Mouse (Mus musculus) stomach, embryonic 16.5 days (tissue): Measurements from ENCODE around the gene Krtap7-1. TPM values are rescaled to one million over a fixed set of nuclear protein-coding genes. Genes with fewer than 3 reads are reported as not detected.

Experiments
- ATAC-seq: fragments of 200-750 bp; cut with Nextera tagmentation; 2 replicates; pipeline ENCODE4 v1.8.0; 2017; ENCODE audit warnings: moderate number of reproducible peaks, moderate TSS enrichment; ENCODE audit not compliant: insufficient read depth, low FRiP score
- H3K27ac ChIP-seq: fragments of 300-500 bp; sonication (generic); 2 replicates; pipeline ENCODE4 v1.5.1; 2014; ENCODE audit warnings: low read length
- H3K27me3 ChIP-seq: fragments of 300-500 bp; sonication (generic); 2 replicates; pipeline ENCODE4 v1.6.1; 2014; ENCODE audit warnings: low read length, control low read depth, mixed read lengths; ENCODE audit not compliant: control insufficient read depth, insufficient read depth
- H3K36me3 ChIP-seq: fragments of 300-500 bp; sonication (generic); 2 replicates; pipeline ENCODE4 v1.6.1; 2014; ENCODE audit warnings: low read length; ENCODE audit not compliant: control insufficient read depth, insufficient read depth
- H3K4me1 ChIP-seq: fragments of 300-500 bp; sonication (generic); 2 replicates; pipeline ENCODE4 v1.6.1; 2014; ENCODE audit warnings: low read length, control low read depth, mixed read lengths; ENCODE audit not compliant: control insufficient read depth, insufficient read depth
- H3K4me2 ChIP-seq: fragments of 300-500 bp; sonication (generic); 2 replicates; pipeline ENCODE4 v1.6.1; 2014; ENCODE audit warnings: low read depth, low read length, mixed read lengths
- H3K4me3 ChIP-seq: fragments of 300-500 bp; sonication (generic); replicated peaks from 2 replicates; pipeline ENCODE4 v1.5.1; 2014; ENCODE audit warnings: mild to moderate bottlenecking, low read length
- H3K9ac ChIP-seq: fragments of 300-500 bp; sonication (generic); 2 replicates; pipeline ENCODE4 v1.6.1; 2014; ENCODE audit warnings: low read length
- H3K9me3 ChIP-seq: fragments of 300-500 bp; sonication (generic); replicated peaks from 2 replicates; pipeline ENCODE4 v1.6.1; 2016; ENCODE audit warnings: low read length, control low read depth; ENCODE audit not compliant: control insufficient read depth
- WGBS: fragments of 180-500 bp; shearing (Covaris S2); extraction: QIAGEN DNeasy Blood & Tissue Kit; methylation state at CpG from one replicate; pipeline ENCODE4 v1.1.7; 2014; 5-methylcytosine and 5-hydroxymethylcytosine counted together
- polyA plus RNA-seq: library from polyadenylated mRNA; unstranded; fragments of >200 nt; fragmentation: Nextera tagmentation; extraction: Ambion mirVana; gene quantifications from 2 replicates; pipeline ENCODE4 v1.2.1, GENCODE M21; 2015

The Krtap7-1 gene
- polyA plus RNA-seq = not detected in 2 replicates

GRCm38 (mm10) chr16:89508223-89508622, at the start of gene Krtap7-1:
Gene Krtap7-1 (minus strand): TSS chr16:89508323.
- H3K27ac ChIP-seq = no peak within 1 kb of the TSS
- 86% methylated on average over 4 of the region's 4 CpGs for WGBS
- H3K9ac ChIP-seq = no peak within 1 kb of the TSS
- H3K4me2 ChIP-seq = no peak within 1 kb of the TSS
- H3K27me3 ChIP-seq = no peaks in the 10 kb centered on the region
- no peaks in the 10 kb centered on the region for H3K4me1 ChIP-seq
- no peak within 1 kb of the TSS for H3K4me3 ChIP-seq
- no peaks in the 10 kb centered on the region for H3K9me3 ChIP-seq
- no peaks in the 10 kb centered on the region for H3K36me3 ChIP-seq
- ATAC-seq = no peak

GRCm38 (mm10) chr16:89550298-89550697, 42.2 kb upstream of the Krtap7-1 start:
- Histone ChIP-seq H3K9me3 (no peaks in the 10 kb centered on the region), H3K9ac (no peak overlapping the region), H3K27ac (no peak overlapping the region), H3K4me1 (no peaks in the 10 kb centered on the region), H3K36me3 (no peaks in the 10 kb centered on the region), H3K4me2 (no peak overlapping the region), H3K27me3 (no peaks in the 10 kb centered on the region), H3K4me3 (no peak overlapping the region)
- ATAC-seq = no peak

- Histone ChIP-seq H3K9ac (no peak overlapping the region), H3K4me3 (no peak overlapping the region), H3K4me1 (no peaks in the 10 kb centered on the region), H3K4me2 (no peak overlapping the region), H3K9me3 (no peaks in the 10 kb centered on the region), H3K36me3 (no peaks in the 10 kb centered on the region), H3K27me3 (no peaks in the 10 kb centered on the region), H3K27ac (no peak overlapping the region)
- ATAC-seq = no peak
- 85% methylated on average over 5 of the region's 5 CpGs for WGBS
Measured at GRCm38 (mm10) chr16:89538031-89538484, 29.9 kb upstream of the Krtap7-1 start.

- H3K4me1 ChIP-seq = no peaks in the 10 kb centered on the region
- no peak for ATAC-seq
- H3K27ac ChIP-seq = no peak overlapping the region
- H3K9me3 ChIP-seq = no peaks in the 10 kb centered on the region
- no peaks in the 10 kb centered on the region for H3K36me3 ChIP-seq
- 85% methylated on average over 6 of the region's 6 CpGs for WGBS
- no peaks in the 10 kb centered on the region for H3K27me3 ChIP-seq
- H3K4me3 ChIP-seq = no peak overlapping the region
- no peak overlapping the region for H3K4me2 ChIP-seq
- no peak overlapping the region for H3K9ac ChIP-seq
Measured at GRCm38 (mm10) chr16:89537349-89537748, 29.2 kb upstream of the Krtap7-1 start.

GRCm38 (mm10) chr16:89530547-89530946, 22.4 kb upstream of the Krtap7-1 start:
- WGBS = 44% methylated on average over 7 of the region's 7 CpGs
- Histone ChIP-seq H3K9me3 (no peaks in the 10 kb centered on the region), H3K36me3 (no peaks in the 10 kb centered on the region), H3K27ac (no peak overlapping the region), H3K9ac (no peak overlapping the region), H3K27me3 (no peaks in the 10 kb centered on the region), H3K4me2 (no peak overlapping the region), H3K4me1 (no peaks in the 10 kb centered on the region), H3K4me3 (no peak overlapping the region)
- no peak for ATAC-seq

GRCm38 (mm10) chr16:89529846-89530245, 21.7 kb upstream of the Krtap7-1 start:
- no peak overlapping the region for H3K4me3 ChIP-seq
- no peaks in the 10 kb centered on the region for H3K4me1 ChIP-seq
- H3K9ac ChIP-seq = no peak overlapping the region
- WGBS = 40% methylated on average over 7 of the region's 7 CpGs
- no peaks in the 10 kb centered on the region for H3K36me3 ChIP-seq
- H3K27ac ChIP-seq = no peak overlapping the region
- H3K4me2 ChIP-seq = no peak overlapping the region
- no peak for ATAC-seq
- no peaks in the 10 kb centered on the region for H3K27me3 ChIP-seq
- no peaks in the 10 kb centered on the region for H3K9me3 ChIP-seq

- no peak for ATAC-seq
- H3K9ac ChIP-seq = no peak overlapping the region
Measured at GRCm38 (mm10) chr16:89528380-89528779, 20.3 kb upstream of the Krtap7-1 start.

GRCm38 (mm10) chr16:89520996-89521395, 12.9 kb upstream of the Krtap7-1 start:
- WGBS = 90% methylated on average over 4 of the region's 4 CpGs
- H3K9ac ChIP-seq = no peak overlapping the region
- no peak overlapping the region for H3K4me2 ChIP-seq
- no peak overlapping the region for H3K27ac ChIP-seq
- H3K4me3 ChIP-seq = no peak overlapping the region
- no peaks in the 10 kb centered on the region for H3K27me3 ChIP-seq
- H3K4me1 ChIP-seq = no peaks in the 10 kb centered on the region
- H3K36me3 ChIP-seq = no peaks in the 10 kb centered on the region
- ATAC-seq = no peak
- no peaks in the 10 kb centered on the region for H3K9me3 ChIP-seq

More at GRCm38 (mm10) chr16:89528380-89528779, 20.3 kb upstream of the Krtap7-1 start:
- Histone ChIP-seq H3K27ac (no peak overlapping the region), H3K36me3 (no peaks in the 10 kb centered on the region), H3K4me3 (no peak overlapping the region), H3K27me3 (no peaks in the 10 kb centered on the region), H3K4me2 (no peak overlapping the region), H3K9me3 (no peaks in the 10 kb centered on the region), H3K4me1 (no peaks in the 10 kb centered on the region)
- 86% methylated on average over 3 of the region's 3 CpGs for WGBS

- Histone ChIP-seq H3K4me2 (no peak overlapping the region), H3K27me3 (no peaks in the 10 kb centered on the region), H3K4me3 (no peak overlapping the region), H3K27ac (no peak overlapping the region), H3K9ac (no peak overlapping the region), H3K4me1 (no peaks in the 10 kb centered on the region), H3K36me3 (no peaks in the 10 kb centered on the region), H3K9me3 (no peaks in the 10 kb centered on the region)
- ATAC-seq = no peak
- WGBS = 89% methylated on average over 2 of the region's 2 CpGs
Measured at GRCm38 (mm10) chr16:89520555-89520954, 12.4 kb upstream of the Krtap7-1 start.

- Histone ChIP-seq H3K27me3 (no peaks in the 10 kb centered on the region), H3K27ac (no peak overlapping the region), H3K4me1 (no peaks in the 10 kb centered on the region), H3K4me3 (no peak overlapping the region), H3K9ac (no peak overlapping the region), H3K9me3 (no peaks in the 10 kb centered on the region), H3K36me3 (no peaks in the 10 kb centered on the region), H3K4me2 (no peak overlapping the region)
- no peak for ATAC-seq
- 85% methylated on average over 6 of the region's 6 CpGs for WGBS
Measured at GRCm38 (mm10) chr16:89520091-89520490, 12.0 kb upstream of the Krtap7-1 start.
